Mouse (Mus musculus) lung, postnatal 0 days (tissue): ENCODE measurements around the gene Trappc5.

Experiments
- CTCF ChIP-seq: IDR thresholded peaks from 2 replicates; pipeline ENCODE4 v1.5.1; 2016; ENCODE audit warnings: antibody characterized with exemption, mild to moderate bottlenecking
- EP300 ChIP-seq: IDR thresholded peaks from 2 replicates; pipeline ENCODE4 v1.6.1; 2016; ENCODE audit warnings: antibody characterized with exemption, mild to moderate bottlenecking, control low read depth

DNA sequence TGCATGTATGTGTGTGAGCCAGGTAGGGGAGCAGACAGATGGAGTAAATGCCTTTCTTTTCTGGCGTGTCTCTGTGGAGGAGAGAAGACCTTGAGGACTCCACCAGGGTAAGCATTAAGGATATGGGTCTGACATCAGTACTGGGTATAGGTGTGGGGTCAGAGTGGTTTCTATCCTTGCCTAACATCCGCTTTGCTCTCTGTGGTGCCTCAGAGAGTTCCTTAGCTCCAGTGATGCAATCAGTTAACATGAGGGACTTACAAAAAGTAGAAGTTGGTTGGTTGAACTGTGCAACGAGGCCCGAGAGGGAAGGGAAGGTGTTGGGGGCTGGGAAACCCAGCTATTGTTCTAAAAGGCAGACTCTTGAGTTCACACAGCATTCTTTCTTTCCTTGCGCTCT is 11.7 kb upstream of the Trappc5 start:
- TF ChIP-seq CTCF (no peak), EP300 (no peak)
